Mouse (Mus musculus): ENCODE data around the gene E130114P18Rik. TPM values are rescaled to one million over a fixed set of nuclear protein-coding genes. Genes with fewer than 3 reads are reported as not detected.

Gene E130114P18Rik
- polyA plus RNA-seq, 1 experiment from 2014 or later, result 62.9 TPM

- DNase-seq (ENCODE audit: low spot score), result peak; percentile 77
- ATAC-seq, result peak; percentile 59
- Histone ChIP-seq H3K9me3 (replicated peaks; ENCODE audit: control insufficient read depth, low read length) (no peaks in the 10 kb centered on the region), H3K4me2 (ENCODE audit: low read length) (peak overlapping the region; percentile 83), H3K4me3 (ENCODE audit: low read depth, low read length) (peak overlapping the region; percentile 92), H3K27ac (ENCODE audit: low read depth, low read length) (peak overlapping the region; percentile 98), H3K27me3 (replicated peaks; ENCODE audit: control insufficient read depth, insufficient read depth, low read length) (no peaks in the 10 kb centered on the region), H3K9ac (ENCODE audit: low read length) (peak overlapping the region; percentile 100), H3K36me3 (ENCODE audit: control insufficient read depth, insufficient read depth, low read length) (no peaks in the 10 kb centered on the region), H3K4me1 (ENCODE audit: control insufficient read depth, insufficient read depth, low read length) (peaks cover 20% of the 10 kb centered on the region)
- WGBS, result under 1% methylated on average over 38 of the region's 77 CpGs
Observed at GRCm38 (mm10) chr4:97777081-97777705, 685 bp downstream of the E130114P18Rik start.

GRCm38 (mm10) chr4:97776388-97777080 lies 1.3 kb downstream of the E130114P18Rik start:
- no peaks in the 10 kb centered on the region for H3K27me3 ChIP-seq (replicated peaks; ENCODE audit: control insufficient read depth, insufficient read depth, low read length)
- peak overlapping the region; percentile 98 for H3K27ac ChIP-seq (ENCODE audit: low read depth, low read length)
- H3K9ac ChIP-seq (ENCODE audit: low read length), result peak overlapping the region; percentile 100
- no peak for ATAC-seq
- H3K36me3 ChIP-seq (ENCODE audit: control insufficient read depth, insufficient read depth, low read length), result no peaks in the 10 kb centered on the region
- peak overlapping the region; percentile 83 for H3K4me2 ChIP-seq (ENCODE audit: low read length)
- peaks cover 21% of the 10 kb centered on the region for H3K4me1 ChIP-seq (ENCODE audit: control insufficient read depth, insufficient read depth, low read length)
- WGBS, result 1% methylated on average over 10 of the region's 10 CpGs
- H3K4me3 ChIP-seq (ENCODE audit: low read depth, low read length), result peak overlapping the region; percentile 92
- H3K9me3 ChIP-seq (replicated peaks; ENCODE audit: control insufficient read depth, low read length), result no peaks in the 10 kb centered on the region
- peak; percentile 64 for DNase-seq (ENCODE audit: low spot score)

GRCm38 (mm10) chr4:97775494-97776265 lies 2.2 kb downstream of the E130114P18Rik start:
- H3K4me1 ChIP-seq (ENCODE audit: control insufficient read depth, insufficient read depth, low read length), result peaks cover 24% of the 10 kb centered on the region
- H3K9ac ChIP-seq (ENCODE audit: low read length), result peak overlapping the region; percentile 100
- no peaks in the 10 kb centered on the region for H3K9me3 ChIP-seq (replicated peaks; ENCODE audit: control insufficient read depth, low read length)
- ATAC-seq (no peak), DNase-seq (ENCODE audit: low spot score) (no peak)
- WGBS, result under 1% methylated on average over 20 of the region's 20 CpGs
- H3K27ac ChIP-seq (ENCODE audit: low read depth, low read length), result peak overlapping the region; percentile 80
- peak overlapping the region; percentile 92 for H3K4me3 ChIP-seq (ENCODE audit: low read depth, low read length)
- peak overlapping the region; percentile 83 for H3K4me2 ChIP-seq (ENCODE audit: low read length)
- no peaks in the 10 kb centered on the region for H3K27me3 ChIP-seq (replicated peaks; ENCODE audit: control insufficient read depth, insufficient read depth, low read length)
- no peaks in the 10 kb centered on the region for H3K36me3 ChIP-seq (ENCODE audit: control insufficient read depth, insufficient read depth, low read length)

GRCm38 (mm10) chr4:97775059-97775458 lies 2.8 kb downstream of the E130114P18Rik start:
- Histone ChIP-seq H3K36me3 (ENCODE audit: control insufficient read depth, insufficient read depth, low read length) (no peaks in the 10 kb centered on the region), H3K9me3 (replicated peaks; ENCODE audit: control insufficient read depth, low read length) (no peaks in the 10 kb centered on the region), H3K27me3 (replicated peaks; ENCODE audit: control insufficient read depth, insufficient read depth, low read length) (no peaks in the 10 kb centered on the region), H3K27ac (ENCODE audit: low read depth, low read length) (peak overlapping the region; percentile 80), H3K9ac (ENCODE audit: low read length) (peak overlapping the region; percentile 100), H3K4me1 (ENCODE audit: control insufficient read depth, insufficient read depth, low read length) (peaks cover 24% of the 10 kb centered on the region), H3K4me3 (ENCODE audit: low read depth, low read length) (peak overlapping the region; percentile 92), H3K4me2 (ENCODE audit: low read length) (peak overlapping the region; percentile 83)
- 1% methylated on average over 13 of the region's 13 CpGs for WGBS
- ATAC-seq, result no peak
- peak; percentile 86 for DNase-seq (ENCODE audit: low spot score)

- ATAC-seq, result no peak
- Histone ChIP-seq H3K4me3 (ENCODE audit: low read depth, low read length) (peak overlapping the region; percentile 92), H3K36me3 (ENCODE audit: control insufficient read depth, insufficient read depth, low read length) (no peaks in the 10 kb centered on the region), H3K4me1 (ENCODE audit: control insufficient read depth, insufficient read depth, low read length) (peaks cover 24% of the 10 kb centered on the region), H3K9me3 (replicated peaks; ENCODE audit: control insufficient read depth, low read length) (no peaks in the 10 kb centered on the region), H3K27ac (ENCODE audit: low read depth, low read length) (peak overlapping the region; percentile 80), H3K9ac (ENCODE audit: low read length) (peak overlapping the region; percentile 33), H3K27me3 (replicated peaks; ENCODE audit: control insufficient read depth, insufficient read depth, low read length) (no peaks in the 10 kb centered on the region), H3K4me2 (ENCODE audit: low read length) (peak overlapping the region; percentile 83)
- whole genome bisulfite sequencing, result 12% methylated on average over 4 of the region's 4 CpGs
- DNase-seq (ENCODE audit: low spot score), result no peak
Observed at GRCm38 (mm10) chr4:97774446-97774950, 3.4 kb downstream of the E130114P18Rik start.

- Histone ChIP-seq H3K9ac (ENCODE audit: low read length) (no peak overlapping the region), H3K4me3 (ENCODE audit: low read depth, low read length) (peak overlapping the region; percentile 42; the same call in 1 of the 2 replicates), H3K27me3 (replicated peaks; ENCODE audit: control insufficient read depth, insufficient read depth, low read length) (no peaks in the 10 kb centered on the region), H3K27ac (ENCODE audit: low read depth, low read length) (peak overlapping the region; percentile 59; the same call in 1 of the 2 replicates), H3K9me3 (replicated peaks; ENCODE audit: control insufficient read depth, low read length) (no peaks in the 10 kb centered on the region), H3K4me2 (ENCODE audit: low read length) (peak overlapping the region; percentile 83), H3K4me1 (ENCODE audit: control insufficient read depth, insufficient read depth, low read length) (peaks cover 24% of the 10 kb centered on the region), H3K36me3 (ENCODE audit: control insufficient read depth, insufficient read depth, low read length) (no peaks in the 10 kb centered on the region)
- ATAC-seq, result no peak
- DNase-seq (ENCODE audit: low spot score), result no peak
- WGBS, result 38% methylated on average over 2 of the region's 2 CpGs
Observed at GRCm38 (mm10) chr4:97773791-97774190, 4.1 kb downstream of the E130114P18Rik start.

- H3K27me3 ChIP-seq (replicated peaks; ENCODE audit: control insufficient read depth, insufficient read depth, low read length), result no peaks in the 10 kb centered on the region
- peak overlapping the region; percentile 91 for H3K27ac ChIP-seq (ENCODE audit: low read depth, low read length)
- H3K4me3 ChIP-seq (ENCODE audit: low read depth, low read length), result peak overlapping the region; percentile 42
- H3K9me3 ChIP-seq (replicated peaks; ENCODE audit: control insufficient read depth, low read length), result no peaks in the 10 kb centered on the region
- peaks cover 24% of the 10 kb centered on the region for H3K4me1 ChIP-seq (ENCODE audit: control insufficient read depth, insufficient read depth, low read length)
- H3K4me2 ChIP-seq (ENCODE audit: low read length), result peak overlapping the region; percentile 83
- ATAC-seq (peak; percentile 66), DNase-seq (ENCODE audit: low spot score) (peak; percentile 100)
- 1% methylated on average over 14 of the region's 14 CpGs for WGBS
- H3K9ac ChIP-seq (ENCODE audit: low read length), result peak overlapping the region; percentile 65
- no peaks in the 10 kb centered on the region for H3K36me3 ChIP-seq (ENCODE audit: control insufficient read depth, insufficient read depth, low read length)
Observed at GRCm38 (mm10) chr4:97773110-97773593, 4.7 kb downstream of the E130114P18Rik start.

GRCm38 (mm10) chr4:97772641-97773040 lies 5.2 kb downstream of the E130114P18Rik start, which contains the start of gene Nfia:
Gene Nfia (plus strand): TSS chr4:97772734.
- Histone ChIP-seq H3K27ac (ENCODE audit: low read depth, low read length) (peak within 1 kb of the TSS; percentile 91), H3K27me3 (replicated peaks; ENCODE audit: control insufficient read depth, insufficient read depth, low read length) (no peaks in the 10 kb centered on the region), H3K4me1 (ENCODE audit: control insufficient read depth, insufficient read depth, low read length) (peaks cover 24% of the 10 kb centered on the region), H3K4me2 (ENCODE audit: low read length) (peak within 1 kb of the TSS; percentile 83), H3K4me3 (ENCODE audit: low read depth, low read length) (peak within 1 kb of the TSS; percentile 42), H3K9me3 (replicated peaks; ENCODE audit: control insufficient read depth, low read length) (no peaks in the 10 kb centered on the region), H3K9ac (ENCODE audit: low read length) (peak within 1 kb of the TSS; percentile 65), H3K36me3 (ENCODE audit: control insufficient read depth, insufficient read depth, low read length) (no peaks in the 10 kb centered on the region)
- ATAC-seq, result no peak
- peak; percentile 78 for DNase-seq (ENCODE audit: low spot score)
- WGBS, result 0% methylated on average over 9 of the region's 9 CpGs
